Mouse (Mus musculus): ENCODE results near the gene Disp2.
A peak's percentile ranks its signal among the peaks of the same experiment; 100 is the strongest.

Gene Disp2

DNA sequence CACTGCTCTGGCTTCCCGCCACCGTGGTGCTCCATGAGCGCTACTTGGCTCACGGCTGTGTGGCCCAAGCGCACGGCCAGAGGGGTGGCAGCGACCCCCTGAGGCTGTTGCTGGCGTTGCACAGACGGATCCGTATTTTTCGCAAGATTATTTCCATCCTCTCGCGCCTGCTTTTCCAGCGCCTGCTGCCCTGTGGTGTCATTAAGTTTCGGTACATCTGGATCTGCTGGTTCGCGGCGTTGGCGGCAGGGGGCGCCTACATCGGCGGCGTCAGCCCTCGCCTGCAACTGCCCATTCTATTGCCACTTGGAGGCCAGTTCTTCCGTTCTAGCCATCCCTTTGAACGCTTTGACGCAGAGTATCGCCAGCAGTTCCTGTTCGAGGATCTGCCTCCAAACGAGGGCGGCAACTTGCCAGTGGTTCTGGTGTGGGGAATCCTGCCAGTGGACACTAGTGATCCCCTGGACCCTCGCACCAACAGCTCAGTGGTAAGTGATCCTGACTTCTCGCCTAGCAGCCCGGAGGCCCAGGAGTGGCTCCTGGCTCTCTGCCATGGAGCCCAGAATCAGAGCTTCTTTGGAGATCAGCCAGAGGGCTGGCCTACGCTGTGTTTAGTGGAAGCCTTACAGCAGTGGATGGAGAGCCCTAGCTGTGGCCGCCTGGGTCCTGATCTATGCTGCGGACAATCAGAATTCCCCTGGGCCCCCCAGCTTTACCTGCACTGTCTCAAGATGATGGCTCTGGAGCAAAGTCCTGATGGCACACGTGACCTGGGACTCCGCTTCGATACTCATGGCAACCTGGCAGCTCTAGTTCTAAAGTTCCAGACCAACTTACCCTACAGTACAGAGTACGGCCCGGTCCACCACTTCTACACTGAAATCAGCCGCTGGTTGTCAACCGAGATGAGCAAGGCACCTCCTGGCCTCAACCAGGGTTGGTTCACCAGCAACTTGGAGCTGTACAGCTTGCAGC is 11.3 kb downstream of the Disp2 start:
- DNase-seq: peak; percentile 68

- DNase-seq: no peak
Measured at GRCm38 (mm10) chr2:118791591-118792258, 12.2 kb downstream of the Disp2 start.

DNA sequence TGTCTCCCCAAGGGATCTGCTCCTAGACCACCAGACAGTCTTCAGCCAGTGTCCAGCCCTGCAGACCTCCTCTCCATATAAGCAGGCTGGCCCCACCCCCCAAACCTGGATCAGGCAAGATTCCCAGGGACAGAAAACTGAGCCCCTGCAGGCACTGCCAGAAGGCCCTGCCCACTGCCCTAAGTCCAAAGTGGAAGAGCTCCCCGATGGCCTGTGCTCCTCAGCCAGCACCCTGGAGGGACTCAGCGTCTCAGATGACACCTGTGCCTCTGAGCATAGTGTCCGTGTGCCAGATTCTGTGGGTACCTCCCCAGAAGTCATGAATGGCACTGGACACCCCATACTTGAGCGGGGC is 12.7 kb downstream of the Disp2 start:
- DNase-seq: no peak

DNA sequence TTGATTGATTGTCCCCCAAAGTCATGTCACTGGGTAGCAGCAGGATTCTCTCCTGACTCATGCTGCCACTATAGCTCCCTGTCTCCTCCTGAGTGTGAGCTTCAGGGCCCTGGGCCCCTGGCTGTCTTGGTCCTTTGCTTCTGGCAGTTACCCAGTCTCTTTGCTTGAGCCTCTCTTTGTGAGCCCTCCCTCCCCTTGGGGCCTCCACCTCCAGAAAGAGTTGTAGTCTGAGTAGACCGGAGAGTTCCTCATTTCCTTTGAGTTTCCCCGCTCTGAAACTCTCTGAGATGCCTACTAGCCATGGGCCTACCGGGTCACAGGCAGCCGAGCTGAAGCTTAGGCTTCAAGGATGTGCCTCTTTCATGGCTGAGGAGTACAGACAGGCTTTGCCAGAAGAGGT is 14.1 kb downstream of the Disp2 start:
- DNase-seq: no peak

GRCm38 (mm10) chr2:118802542-118803118 is 23.1 kb downstream of the Disp2 start:
- no peak for DNase-seq

GRCm38 (mm10) chr2:118804474-118804873 is 25.0 kb downstream of the Disp2 start:
- DNase-seq: no peak

GRCm38 (mm10) chr2:118805137-118805536 is 25.6 kb downstream of the Disp2 start:
- DNase-seq: no peak

DNA sequence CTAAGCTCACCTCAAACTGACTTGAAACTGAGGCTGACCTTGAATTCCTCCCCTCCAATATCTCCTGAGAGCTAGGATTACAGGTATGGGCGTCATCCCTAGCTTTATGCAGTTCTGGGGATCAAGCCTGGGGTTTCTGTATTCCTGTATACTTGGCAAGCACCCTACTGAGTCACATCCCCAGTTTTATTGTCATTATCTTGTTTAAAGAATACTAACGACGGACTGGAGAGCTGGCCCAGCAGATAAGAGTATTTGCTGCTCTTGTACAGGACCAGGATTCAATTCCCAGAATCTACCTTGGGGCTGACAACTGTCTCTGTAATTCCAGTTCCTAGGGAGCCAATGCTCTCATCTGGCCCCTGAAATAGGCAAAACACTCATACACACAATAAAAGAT is 26.2 kb downstream of the Disp2 start:
- no peak for DNase-seq

GRCm38 (mm10) chr2:118806860-118807259 is 27.3 kb downstream of the Disp2 start:
- no peak for DNase-seq

DNA sequence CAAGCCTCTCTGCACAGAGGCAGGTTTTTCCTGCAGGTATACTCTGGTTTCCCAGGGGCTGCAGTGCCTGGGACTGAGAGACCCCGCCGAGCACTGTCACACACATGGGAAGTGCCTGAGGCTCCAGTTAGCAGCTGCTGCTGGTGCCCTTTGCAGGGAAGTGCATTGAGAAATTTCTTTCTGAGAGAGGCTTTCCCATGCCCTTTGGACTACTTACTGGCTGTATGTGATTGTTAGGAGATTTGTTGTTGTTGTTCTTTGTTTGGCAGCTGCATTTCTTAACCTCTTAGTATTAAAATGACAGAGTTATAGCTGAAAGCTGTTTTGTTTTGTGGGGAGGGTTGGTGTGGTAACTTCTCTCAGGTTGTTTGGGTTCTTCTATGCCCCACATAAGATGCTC is 31.3 kb downstream of the Disp2 start:
- DNase-seq: no peak

DNA sequence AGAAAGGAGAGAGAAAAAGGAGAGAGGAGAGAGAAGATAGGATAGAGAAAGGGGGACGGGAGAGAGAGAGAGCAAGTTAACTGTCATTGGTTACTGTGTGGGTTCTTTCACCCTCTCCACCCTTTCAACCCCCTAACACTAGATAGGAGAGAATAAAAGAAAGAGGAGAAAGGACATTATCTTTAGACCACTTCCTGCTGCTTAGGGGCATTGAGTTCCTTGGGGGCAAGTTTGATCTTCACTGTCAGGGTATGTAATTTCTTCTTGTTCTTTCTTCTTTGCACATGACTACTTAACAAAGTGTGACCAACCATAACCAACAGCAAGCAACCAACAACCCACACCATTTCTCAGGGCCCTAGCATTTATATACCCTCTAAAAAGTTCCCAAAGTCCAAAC is 33.2 kb downstream of the Disp2 start:
- no peak for DNase-seq

DNA sequence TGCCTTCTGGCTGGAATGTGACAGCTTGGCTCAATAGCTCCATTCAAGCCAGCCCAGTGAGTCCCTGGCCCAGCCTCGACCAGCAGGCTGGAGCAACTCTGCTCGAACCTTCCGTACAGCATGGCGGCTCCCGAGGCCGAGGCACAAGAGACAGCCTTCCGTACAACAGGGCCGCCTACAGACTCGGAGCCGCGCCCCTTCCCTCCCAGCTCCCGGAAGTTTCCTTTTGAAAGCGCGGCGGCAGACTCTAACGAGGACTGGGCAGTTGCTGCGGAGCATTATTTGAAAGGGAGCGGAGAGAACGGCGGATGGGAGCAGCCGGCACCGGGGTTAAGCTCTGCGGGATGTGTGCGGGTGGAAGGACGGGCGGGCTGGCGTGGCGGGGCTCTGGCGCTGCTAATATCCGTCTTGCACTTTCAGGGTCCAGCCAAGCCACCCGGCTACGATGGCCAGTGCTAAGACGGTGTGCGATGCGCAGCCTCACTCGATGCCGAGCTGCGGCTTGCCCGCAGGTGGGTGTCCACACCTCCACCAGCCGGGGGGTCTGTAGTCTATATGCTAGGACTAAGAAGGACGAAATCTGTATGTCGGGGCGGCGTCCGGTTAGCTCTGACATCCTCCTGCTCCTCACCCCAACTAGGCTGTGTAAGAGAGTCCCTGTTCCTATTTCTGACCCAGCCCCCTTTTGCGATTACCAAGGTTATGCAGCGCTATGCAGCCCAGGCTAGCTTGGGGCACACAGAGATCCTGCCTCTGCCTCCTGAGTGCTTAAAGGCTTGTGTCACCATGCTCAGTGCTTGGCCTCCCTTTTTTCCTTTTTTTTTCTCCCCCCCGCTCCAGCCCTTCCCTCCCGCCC is 34.7 kb downstream of the Disp2 start, which contains the start of gene Knstrn:
TSS of gene Knstrn (plus strand) at position 23 of the 856 bp plus-strand sequence.
- DNase-seq: peak; percentile 80

GRCm38 (mm10) chr2:118822800-118823199 is 43.3 kb downstream of the Disp2 start:
- no peak for DNase-seq

DNA sequence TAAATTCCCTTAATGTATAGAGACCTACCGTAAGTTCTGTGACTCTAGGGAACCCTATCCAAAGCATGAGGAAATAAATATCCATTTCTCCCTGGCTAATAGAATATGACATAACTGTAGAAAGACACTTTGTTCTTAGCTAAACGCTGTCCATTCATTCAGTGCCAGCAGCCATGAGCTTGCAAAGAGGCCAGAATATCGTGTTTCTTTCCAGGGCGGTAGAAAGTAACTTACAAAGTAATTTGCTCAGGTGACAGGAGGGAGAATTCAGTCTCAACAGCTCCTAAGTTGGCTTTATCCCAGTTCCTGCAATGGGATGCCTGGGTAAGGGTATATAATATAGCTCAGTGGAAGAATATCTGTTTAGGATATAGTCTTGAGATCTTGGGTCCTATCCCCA is 44.9 kb downstream of the Disp2 start:
- DNase-seq: no peak

DNA sequence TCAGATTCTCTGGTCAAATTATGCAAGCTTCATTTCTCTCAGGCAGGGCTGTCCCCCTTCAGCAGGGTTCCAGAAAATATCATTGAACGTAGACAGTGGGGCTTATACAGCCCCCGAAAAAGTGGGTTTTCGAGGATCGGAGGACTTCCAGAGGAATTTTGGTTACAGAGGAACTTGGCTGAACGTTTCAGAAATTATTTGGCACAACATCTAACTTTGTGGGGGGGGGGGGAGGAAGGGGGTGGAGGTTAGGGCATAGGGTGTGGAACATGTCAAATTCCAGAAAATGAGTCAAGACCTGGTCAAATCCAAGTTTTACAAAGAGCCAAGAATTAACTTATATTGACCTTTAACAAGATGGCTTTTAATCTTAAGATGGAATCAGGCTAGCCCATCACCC is 49.6 kb downstream of the Disp2 start:
- no peak for DNase-seq

DNA sequence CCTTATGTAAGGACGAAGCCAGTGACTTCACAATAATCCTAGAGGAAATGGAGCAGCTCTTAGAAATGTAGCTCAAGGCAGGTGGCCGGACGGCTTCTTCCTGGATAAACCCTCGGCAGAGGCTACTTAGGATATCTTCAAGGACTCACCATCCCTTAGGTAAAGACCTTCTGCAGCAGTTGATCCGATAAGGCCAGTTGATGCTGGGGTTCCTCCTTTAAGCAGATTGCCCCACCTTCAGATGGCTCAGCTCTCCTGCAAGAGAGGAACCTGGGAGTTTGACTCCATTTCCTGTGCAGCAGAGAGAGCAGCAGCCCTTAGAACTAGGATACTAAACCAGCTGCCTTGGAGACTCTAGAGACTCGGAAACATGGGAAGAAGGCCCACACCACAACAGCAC is 54.5 kb downstream of the Disp2 start:
- no peak for DNase-seq

- DNase-seq: no peak
Measured at GRCm38 (mm10) chr2:118835115-118835514, 55.6 kb downstream of the Disp2 start.

DNA sequence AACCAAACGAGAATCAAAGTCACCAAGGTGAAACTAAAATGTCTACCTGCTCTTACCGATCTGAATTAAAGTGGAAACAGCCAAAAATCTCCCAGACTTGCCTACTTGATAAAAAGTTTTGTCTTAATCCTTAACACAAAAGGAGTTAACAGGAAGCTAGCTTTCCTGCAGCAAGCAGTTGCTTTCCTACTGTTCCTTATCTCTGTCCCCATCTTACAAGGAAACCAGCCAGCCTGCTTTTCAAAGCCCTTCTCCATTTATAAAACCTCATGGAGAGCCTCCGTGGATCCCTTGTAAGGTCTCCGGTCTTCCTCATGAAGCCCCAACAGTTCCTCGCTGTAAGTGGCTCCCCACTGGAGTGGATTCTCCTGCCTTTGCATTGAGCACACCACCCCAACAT is 58.8 kb downstream of the Disp2 start:
- DNase-seq: no peak

GRCm38 (mm10) chr2:118841186-118841585 is 61.7 kb downstream of the Disp2 start:
- no peak for DNase-seq

GRCm38 (mm10) chr2:118841774-118842173 is 62.3 kb downstream of the Disp2 start:
- DNase-seq: no peak

- no peak for DNase-seq
Measured at GRCm38 (mm10) chr2:118844427-118844826, 64.9 kb downstream of the Disp2 start.

- peak; percentile 8 for DNase-seq
Measured at GRCm38 (mm10) chr2:118846246-118846645, 66.7 kb downstream of the Disp2 start.

GRCm38 (mm10) chr2:118851756-118852155 is 72.2 kb downstream of the Disp2 start:
- no peak for DNase-seq

Measured in right cerebral cortex, postnatal 4 days (tissue).